Mouse (Mus musculus): Measurements from ENCODE around the gene Cfap300. TPM values are rescaled to one million over a fixed set of nuclear protein-coding genes. Genes with fewer than 3 reads are reported as not detected.

Gene Cfap300
- total RNA-seq (2021) = under 1 TPM; 0.26 to 0.37 TPM
- long read RNA-seq, experiment 1 = 0 reads
- long read RNA-seq, experiment 2 = 0 reads

- peak; percentile 95 to 97 for DNase-seq
- intact Hi-C loops (cut with DNase I) = loop anchor here (5.0 kb wide), 1 partner anchor 35 kb away; no protein-coding TSS in a partner anchor
Measured at GRCm38 (mm10) chr9:8042338-8043043, at the start of gene Cfap300. Cfap300 (minus strand) TSS chr9:8042823.

GRCm38 (mm10) chr9:8078882-8079281 is 36.3 kb upstream of the Cfap300 start:
- intact Hi-C loops (cut with DNase I) = no loop called here

GRCm38 (mm10) chr9:8074345-8074744 is 31.7 kb upstream of the Cfap300 start:
- intact Hi-C loops (cut with DNase I) = loop anchor here (5.0 kb wide), 1 partner anchor 167 kb away; no protein-coding TSS in a partner anchor
- no peak for DNase-seq

More at GRCm38 (mm10) chr9:8078882-8079281, 36.3 kb upstream of the Cfap300 start:
- DNase-seq = no peak

GRCm38 (mm10) chr9:8073203-8073755 is 30.7 kb upstream of the Cfap300 start:
- DNase-seq = no peak
- intact Hi-C loops (cut with DNase I) = loop anchor here (5.0 kb wide), 1 partner anchor 166 kb away; no protein-coding TSS in a partner anchor

- DNase-seq = no peak
- intact Hi-C loops (cut with DNase I) = no loop called here
Measured at GRCm38 (mm10) chr9:8059636-8060035, 17.0 kb upstream of the Cfap300 start.

GRCm38 (mm10) chr9:8054831-8055230 is 12.2 kb upstream of the Cfap300 start:
- intact Hi-C loops (cut with DNase I) = no loop called here
- no peak for DNase-seq

GRCm38 (mm10) chr9:8043044-8043387 is 393 bp upstream of the Cfap300 start:
- DNase-seq = no peak
- intact Hi-C loops (cut with DNase I) = loop anchor here (5.0 kb wide), 1 partner anchor 36 kb away; no protein-coding TSS in a partner anchor

- intact Hi-C loops (cut with DNase I) = no loop called here
- no peak for DNase-seq
Measured at GRCm38 (mm10) chr9:8035546-8035945, 7.1 kb downstream of the Cfap300 start.

GRCm38 (mm10) chr9:8035091-8035490 is 7.5 kb downstream of the Cfap300 start:
- intact Hi-C loops (cut with DNase I) = no loop called here
- no peak for DNase-seq

GRCm38 (mm10) chr9:8034143-8034542 is 8.5 kb downstream of the Cfap300 start:
- intact Hi-C loops (cut with DNase I) = no loop called here
- no peak for DNase-seq

GRCm38 (mm10) chr9:8032847-8033246 is 9.8 kb downstream of the Cfap300 start:
- no peak for DNase-seq
- intact Hi-C loops (cut with DNase I) = no loop called here

GRCm38 (mm10) chr9:8018609-8019008 is 24.0 kb downstream of the Cfap300 start:
- intact Hi-C loops (cut with DNase I) = no loop called here
- DNase-seq = no peak

- intact Hi-C loops (cut with DNase I) = no loop called here
- DNase-seq = peak; percentile 14 to 21
Measured at GRCm38 (mm10) chr9:8017253-8017913, 25.2 kb downstream of the Cfap300 start.

- intact Hi-C loops (cut with DNase I) = loop anchor here (10.0 kb wide), 1 partner anchor 160 kb away; no protein-coding TSS in a partner anchor
- DNase-seq = peak; percentile 90 to 92
Measured at GRCm38 (mm10) chr9:8004370-8004991, 38.1 kb downstream of the Cfap300 start, which contains the start of gene Yap1. Yap1 (minus strand) TSS chr9:8004596.

GRCm38 (mm10) chr9:8003301-8004271 is 39.0 kb downstream of the Cfap300 start:
- intact Hi-C loops (cut with DNase I) = loop anchor here (10.0 kb wide), 1 partner anchor 159 kb away; no protein-coding TSS in a partner anchor

GRCm38 (mm10) chr9:8002806-8003205 is 39.8 kb downstream of the Cfap300 start:
- DNase-seq = no peak
- intact Hi-C loops (cut with DNase I) = loop anchor here (10.0 kb wide), 1 partner anchor 158 kb away; no protein-coding TSS in a partner anchor

More at GRCm38 (mm10) chr9:8003301-8004271, 39.0 kb downstream of the Cfap300 start:
- DNase-seq = peak; percentile 30 to 64

- intact Hi-C loops (cut with DNase I) = loop anchor here (10.0 kb wide), 1 partner anchor 157 kb away; no protein-coding TSS in a partner anchor
- peak; percentile 20 to 21 for DNase-seq
Measured at GRCm38 (mm10) chr9:8001352-8001751, 41.3 kb downstream of the Cfap300 start.

GRCm38 (mm10) chr9:7994275-7994674 is 48.3 kb downstream of the Cfap300 start:
- intact Hi-C loops (cut with DNase I) = no loop called here
- DNase-seq = no peak

GRCm38 (mm10) chr9:7992651-7993050 is 50.0 kb downstream of the Cfap300 start:
- no peak for DNase-seq
- intact Hi-C loops (cut with DNase I) = no loop called here

Data from gastrocnemius, postnatal 36 days (tissue).